Mouse (Mus musculus): ENCODE measurements around the gene Usp18. TPM values are rescaled to one million over a fixed set of nuclear protein-coding genes. Genes with fewer than 3 reads are reported as not detected.

The Usp18 gene
- total RNA-seq (2021), result not detected
- long read RNA-seq, partial matches to known transcripts, result 0 of 1 reads
- long read RNA-seq, other reads (novel, unspliced or antisense), result 0 of 1 reads

DNA sequence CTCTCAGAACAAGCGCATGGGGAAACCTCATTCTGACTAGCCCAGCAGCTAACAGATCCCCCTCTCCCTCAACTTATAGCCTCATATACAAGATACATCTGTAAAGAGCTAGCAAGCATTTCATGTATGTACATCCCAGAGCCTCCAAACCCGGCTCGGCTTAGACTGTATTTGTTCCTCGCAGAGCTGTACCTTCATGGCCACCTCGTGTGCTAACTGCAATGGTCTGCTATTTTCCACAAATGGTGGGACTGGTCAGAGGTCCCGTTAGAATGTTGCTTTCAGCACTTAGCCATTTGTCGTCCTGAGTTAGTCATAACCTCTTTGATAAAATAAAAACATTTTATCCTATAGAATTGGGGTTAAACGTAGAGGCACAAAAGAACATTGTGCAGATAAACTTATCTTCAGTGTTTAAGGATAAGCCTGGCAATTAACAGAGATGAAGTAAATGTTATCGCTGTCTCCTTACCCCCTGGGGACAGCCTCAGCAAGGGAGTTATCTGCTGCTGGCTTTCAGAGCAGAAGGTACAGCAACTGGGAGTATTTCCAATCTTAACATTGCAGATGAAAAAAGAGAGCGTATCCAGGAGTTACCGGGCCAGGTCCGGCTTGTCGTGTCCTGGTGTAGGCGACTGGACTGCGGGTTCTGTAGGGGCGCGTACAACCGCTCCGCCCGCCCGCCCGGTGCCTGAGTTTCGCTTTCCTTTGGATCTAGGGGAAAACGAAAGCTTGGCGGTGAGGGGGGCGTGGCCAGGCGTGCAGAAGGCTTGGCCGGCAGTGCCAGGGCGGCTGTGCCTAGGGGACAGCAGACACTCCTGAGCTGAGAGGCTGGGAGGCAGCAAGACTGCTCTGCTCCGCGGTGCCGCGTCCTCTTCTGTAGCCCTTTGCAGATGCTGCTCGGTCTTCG, at the start of gene Usp18:
TSS of gene Usp18 (plus strand) at position 780 of the 910 bp plus-strand sequence.
- DNase-seq (ENCODE audit: low spot score in 2 of 2), result peak; percentile 69 to 79

- DNase-seq (ENCODE audit: low spot score in 2 of 2), result no peak
Observed at GRCm38 (mm10) chr6:121197807-121198365, 47.8 kb upstream of the Usp18 start.

GRCm38 (mm10) chr6:121200458-121200857, 45.2 kb upstream of the Usp18 start:
- DNase-seq (ENCODE audit: low spot score in 2 of 2), result no peak

GRCm38 (mm10) chr6:121202026-121202425, 43.7 kb upstream of the Usp18 start:
- no peak for DNase-seq (ENCODE audit: low spot score in 2 of 2)

- no peak for DNase-seq (ENCODE audit: low spot score in 2 of 2)
Observed at GRCm38 (mm10) chr6:121206481-121206880, 39.2 kb upstream of the Usp18 start.

- no peak for DNase-seq (ENCODE audit: low spot score in 2 of 2)
Observed at GRCm38 (mm10) chr6:121209584-121209983, 36.1 kb upstream of the Usp18 start.

DNA sequence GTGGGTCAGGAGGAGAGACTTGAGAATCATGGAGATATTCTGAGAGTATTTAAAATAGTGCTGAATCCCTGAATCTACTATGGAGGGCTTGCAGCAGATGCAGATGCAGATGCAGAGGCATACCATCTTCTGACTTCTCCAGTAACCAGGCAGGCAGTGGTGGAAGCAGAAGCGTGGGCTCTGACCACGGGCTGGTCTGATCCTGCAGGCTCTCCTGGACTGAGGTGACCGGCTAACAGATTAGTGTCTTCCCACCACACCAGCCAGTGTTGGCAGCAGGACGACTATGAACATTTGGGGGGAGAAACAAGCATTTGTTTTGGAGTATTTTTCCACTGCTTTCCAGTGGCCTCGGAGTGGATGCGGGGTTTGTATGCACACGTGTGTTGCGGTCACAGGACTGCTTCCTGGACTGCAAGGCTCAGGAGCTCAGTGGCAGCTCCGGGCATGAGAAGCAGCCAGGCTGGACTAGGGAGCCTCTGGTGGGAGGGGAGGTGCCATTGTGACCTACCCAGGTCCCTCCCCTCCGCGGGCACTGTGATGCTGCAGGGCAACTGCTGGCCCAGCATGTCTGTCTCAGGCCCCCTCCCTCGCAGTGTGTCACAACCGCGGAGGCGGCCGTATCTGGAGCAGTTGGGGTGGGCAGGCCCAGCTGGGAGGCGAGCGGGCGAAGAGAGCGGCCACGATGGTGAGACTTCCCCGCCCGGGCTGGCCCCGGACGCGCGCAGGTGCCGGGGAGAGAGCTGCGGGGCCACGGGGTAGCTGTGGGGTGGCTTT, 35.4 kb upstream of the Usp18 start, which contains the start of gene Tuba8:
TSS of gene Tuba8 (plus strand) at position 548 of the 777 bp plus-strand sequence.
- DNase-seq (ENCODE audit: low spot score in 2 of 2), result peak; percentile 22 to 52

DNA sequence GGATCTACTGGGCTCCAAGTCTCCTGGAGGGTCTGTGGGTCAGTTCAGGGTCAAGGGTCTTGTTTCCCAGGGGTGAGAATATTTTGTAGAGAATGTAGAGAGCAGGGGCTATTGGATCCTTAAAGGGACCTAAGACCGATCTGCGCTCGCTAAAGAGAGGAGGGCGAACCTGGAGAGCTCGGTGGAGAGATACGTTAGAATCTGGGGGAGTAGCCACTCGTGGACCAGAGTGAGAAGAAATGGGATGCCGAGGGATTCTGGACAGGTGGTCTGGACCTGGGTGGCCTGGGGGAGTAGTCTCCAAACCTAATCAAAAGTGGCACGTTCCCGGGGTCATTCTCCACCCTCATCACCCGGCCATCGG, 34.8 kb upstream of the Usp18 start:
- no peak for DNase-seq (ENCODE audit: low spot score in 2 of 2)

GRCm38 (mm10) chr6:121211743-121212142, 34.0 kb upstream of the Usp18 start:
- no peak for DNase-seq (ENCODE audit: low spot score in 2 of 2)

DNA sequence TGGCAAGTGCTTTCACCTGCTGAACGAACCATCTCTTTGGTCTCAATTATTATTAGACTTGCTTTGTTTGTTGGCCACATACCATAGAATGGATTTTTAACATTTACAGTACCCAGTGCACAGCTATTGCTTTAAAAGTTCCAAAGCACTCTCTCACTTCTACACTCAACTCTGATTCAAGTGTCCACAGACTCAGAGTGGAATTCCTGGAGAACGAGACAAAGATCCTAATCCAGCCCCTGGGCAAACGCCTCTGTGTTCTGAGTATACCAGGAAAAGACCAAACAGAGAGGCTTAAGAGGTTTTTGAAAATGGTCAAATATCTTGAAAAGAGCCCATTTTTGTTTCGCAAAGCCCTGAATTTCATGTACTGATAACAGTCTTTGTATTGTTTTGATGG, 32.7 kb upstream of the Usp18 start:
- DNase-seq (ENCODE audit: low spot score in 2 of 2), result no peak

GRCm38 (mm10) chr6:121214221-121214620, 31.5 kb upstream of the Usp18 start:
- no peak for DNase-seq (ENCODE audit: low spot score in 2 of 2)

DNA sequence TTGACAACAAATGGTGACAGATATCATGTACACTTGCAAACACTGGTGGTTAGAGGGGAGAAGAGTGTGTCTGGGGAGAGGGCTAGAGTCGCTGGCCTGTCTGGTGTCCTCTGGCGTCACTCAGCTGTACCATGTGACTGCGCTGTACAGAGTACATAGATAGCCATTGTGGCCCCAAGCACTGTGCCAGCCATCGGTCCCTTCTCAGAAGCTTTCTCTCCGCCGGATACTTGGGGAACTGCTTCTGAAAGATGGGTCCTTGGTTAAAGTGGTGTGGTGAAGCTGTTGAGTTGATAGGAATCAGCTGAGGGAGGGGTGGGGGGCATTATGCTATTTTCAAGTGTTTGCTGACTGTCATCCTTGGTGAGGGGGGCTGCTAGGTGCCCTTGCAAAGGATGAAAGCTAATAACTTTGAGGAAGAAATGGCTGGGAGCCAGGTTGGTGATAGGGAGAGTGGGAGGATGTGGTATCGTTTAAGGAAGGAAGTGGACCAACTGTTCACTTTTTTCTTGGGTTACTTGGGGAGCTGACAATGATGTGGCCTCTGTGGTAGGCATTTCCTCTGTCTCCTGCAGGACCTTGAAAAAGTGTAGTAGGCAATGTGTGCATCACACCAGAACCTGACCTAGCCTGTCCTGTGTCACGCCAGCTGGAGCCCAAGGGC, 30.9 kb upstream of the Usp18 start:
- no peak for DNase-seq (ENCODE audit: low spot score in 2 of 2)

GRCm38 (mm10) chr6:121215336-121215735, 30.4 kb upstream of the Usp18 start:
- no peak for DNase-seq (ENCODE audit: low spot score in 2 of 2)

GRCm38 (mm10) chr6:121215896-121216295, 29.8 kb upstream of the Usp18 start:
- no peak for DNase-seq (ENCODE audit: low spot score in 2 of 2)

GRCm38 (mm10) chr6:121216589-121217255, 29.0 kb upstream of the Usp18 start:
- no peak for DNase-seq (ENCODE audit: low spot score in 2 of 2)

DNA sequence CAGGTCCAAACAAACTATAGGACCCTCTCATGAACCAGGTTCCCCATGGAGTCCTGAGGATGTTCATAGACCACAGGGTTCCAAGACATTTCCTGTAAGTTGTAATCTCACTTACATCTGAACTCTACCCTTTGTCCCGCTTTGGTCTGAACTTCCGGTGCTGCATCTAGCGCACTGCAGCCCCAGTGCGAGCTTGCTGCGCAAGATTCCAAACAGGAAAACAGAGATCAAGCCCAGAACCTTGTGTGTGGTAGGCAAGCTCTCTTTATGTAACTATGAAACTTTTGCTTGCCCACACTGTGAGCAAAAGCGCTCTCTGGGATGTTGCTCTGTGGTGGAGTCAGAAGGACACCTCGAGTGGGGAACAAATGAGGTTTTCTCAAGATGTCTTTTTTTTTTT, 27.7 kb upstream of the Usp18 start:
- DNase-seq (ENCODE audit: low spot score in 2 of 2), result no peak

DNA sequence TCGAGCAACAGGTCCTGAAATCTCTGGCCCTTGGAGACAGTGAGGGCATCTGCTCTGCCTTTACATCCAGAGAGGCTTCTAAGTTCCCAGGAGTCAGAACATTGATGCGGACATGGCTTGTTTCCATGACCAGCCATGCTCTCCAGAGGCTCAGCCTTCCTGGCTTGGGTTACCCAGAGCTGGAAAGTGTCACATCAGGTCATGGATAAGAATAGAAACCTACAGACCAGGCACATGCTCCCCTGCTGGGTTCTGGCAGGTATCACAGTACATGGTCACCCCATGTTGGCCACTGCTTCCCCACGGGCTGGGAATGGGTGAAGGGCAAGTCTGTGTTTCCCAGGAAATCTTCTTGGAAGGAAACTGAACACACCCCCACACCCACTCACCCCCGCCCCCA, 26.3 kb upstream of the Usp18 start:
- DNase-seq (ENCODE audit: low spot score in 2 of 2), result no peak

DNA sequence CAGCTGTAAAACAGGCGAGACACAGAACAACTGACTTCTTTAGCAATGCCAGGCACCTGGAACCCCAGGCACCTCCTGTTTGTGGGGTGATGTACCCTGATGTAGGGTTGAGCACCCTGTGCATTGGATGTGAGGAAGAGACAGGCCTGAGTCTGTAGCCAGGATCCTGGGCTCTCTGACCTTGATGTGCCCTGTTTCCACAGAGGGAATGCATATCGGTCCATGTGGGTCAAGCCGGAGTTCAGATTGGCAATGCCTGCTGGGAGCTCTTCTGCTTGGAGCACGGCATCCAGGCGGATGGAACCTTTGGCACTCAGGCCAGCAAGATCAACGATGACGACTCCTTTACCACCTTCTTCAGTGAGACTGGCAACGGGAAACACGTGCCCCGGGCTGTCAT, 25.5 kb upstream of the Usp18 start:
- DNase-seq (ENCODE audit: low spot score in 2 of 2), result no peak

- DNase-seq (ENCODE audit: low spot score in 2 of 2), result no peak
Observed at GRCm38 (mm10) chr6:121221876-121222597, 23.7 kb upstream of the Usp18 start.

GRCm38 (mm10) chr6:121223001-121223400, 22.7 kb upstream of the Usp18 start:
- DNase-seq (ENCODE audit: low spot score in 2 of 2), result no peak

All from layer of hippocampus, postnatal 10 days (tissue).